Mouse (Mus musculus) stomach, embryonic 14.5 days (tissue): ENCODE data around the gene Elmo3. TPM values are rescaled to one million over a fixed set of nuclear protein-coding genes. Genes with fewer than 3 reads are reported as not detected.

Source experiments
- ATAC-seq: fragments of 200-750 bp; cut with Nextera tagmentation; 2 replicates; pipeline ENCODE4 v1.8.0; 2017; ENCODE audit warnings: low read depth, moderate TSS enrichment; ENCODE audit not compliant: insufficient number of reproducible peaks, insufficient read depth, low FRiP score
- H3K27ac ChIP-seq: fragments of 300-500 bp; sonication (generic); 2 replicates; pipeline ENCODE4 v1.5.1; 2014; ENCODE audit warnings: mild to moderate bottlenecking, low read length, moderate library complexity, mixed read lengths
- H3K27me3 ChIP-seq: fragments of 300-500 bp; sonication (generic); 2 replicates; pipeline ENCODE4 v1.6.1; 2014; ENCODE audit warnings: low read length, control low read depth, mixed read lengths; ENCODE audit not compliant: control insufficient read depth, insufficient read depth
- H3K36me3 ChIP-seq: fragments of 300-500 bp; sonication (generic); 2 replicates; pipeline ENCODE4 v1.6.1; 2014; ENCODE audit warnings: mild to moderate bottlenecking, control low read depth, low read length, moderate library complexity, mixed read lengths; ENCODE audit not compliant: control insufficient read depth, insufficient read depth
- H3K4me1 ChIP-seq: fragments of 300-500 bp; sonication (generic); 2 replicates; pipeline ENCODE4 v1.6.1; 2014; ENCODE audit warnings: low read length, control low read depth, mixed read lengths; ENCODE audit not compliant: control insufficient read depth, insufficient read depth
- H3K4me2 ChIP-seq: fragments of 300-500 bp; sonication (generic); replicated peaks from 2 replicates; pipeline ENCODE4 v1.6.1; 2014; ENCODE audit warnings: low read depth, low read length, control low read depth
- H3K4me3 ChIP-seq: fragments of 300-500 bp; sonication (generic); 2 replicates; pipeline ENCODE4 v1.5.1; 2014; ENCODE audit warnings: low read depth, low read length, control low read depth
- H3K9ac ChIP-seq: fragments of 300-500 bp; sonication (generic); replicated peaks from 2 replicates; pipeline ENCODE4 v1.6.1; 2014; ENCODE audit warnings: low read depth, mild to moderate bottlenecking, control low read depth, low read length, moderate library complexity, mixed read lengths
- H3K9me3 ChIP-seq: fragments of 300-500 bp; sonication (generic); 2 replicates; pipeline ENCODE4 v1.6.1; 2016; ENCODE audit warnings: low read depth, low read length, control low read depth; ENCODE audit not compliant: control insufficient read depth
- WGBS: fragments of 180-500 bp; shearing (Covaris S2); extraction: QIAGEN DNeasy Blood & Tissue Kit; methylation state at CpG from one replicate; pipeline ENCODE4 v1.1.7; 2014; 5-methylcytosine and 5-hydroxymethylcytosine counted together
- microRNA counts: library from miRNA; unstranded; fragments of <30 nt; microRNA quantifications from one replicate; lab custom pipeline; 2016
- microRNA-seq: library from miRNA; unstranded; fragments of <30 nt; microRNA quantifications from one replicate; pipeline ENCODE4, GENCODE M21; 2016
- polyA plus RNA-seq: library from polyadenylated mRNA; unstranded; fragments of >200 nt; fragmentation: Nextera tagmentation; extraction: Ambion mirVana; gene quantifications from 2 replicates; pipeline ENCODE4 v1.2.1, GENCODE M21; 2014

The Elmo3 gene
- polyA plus RNA-seq, 1 experiment from 2014 or later = 15.2 TPM

DNA sequence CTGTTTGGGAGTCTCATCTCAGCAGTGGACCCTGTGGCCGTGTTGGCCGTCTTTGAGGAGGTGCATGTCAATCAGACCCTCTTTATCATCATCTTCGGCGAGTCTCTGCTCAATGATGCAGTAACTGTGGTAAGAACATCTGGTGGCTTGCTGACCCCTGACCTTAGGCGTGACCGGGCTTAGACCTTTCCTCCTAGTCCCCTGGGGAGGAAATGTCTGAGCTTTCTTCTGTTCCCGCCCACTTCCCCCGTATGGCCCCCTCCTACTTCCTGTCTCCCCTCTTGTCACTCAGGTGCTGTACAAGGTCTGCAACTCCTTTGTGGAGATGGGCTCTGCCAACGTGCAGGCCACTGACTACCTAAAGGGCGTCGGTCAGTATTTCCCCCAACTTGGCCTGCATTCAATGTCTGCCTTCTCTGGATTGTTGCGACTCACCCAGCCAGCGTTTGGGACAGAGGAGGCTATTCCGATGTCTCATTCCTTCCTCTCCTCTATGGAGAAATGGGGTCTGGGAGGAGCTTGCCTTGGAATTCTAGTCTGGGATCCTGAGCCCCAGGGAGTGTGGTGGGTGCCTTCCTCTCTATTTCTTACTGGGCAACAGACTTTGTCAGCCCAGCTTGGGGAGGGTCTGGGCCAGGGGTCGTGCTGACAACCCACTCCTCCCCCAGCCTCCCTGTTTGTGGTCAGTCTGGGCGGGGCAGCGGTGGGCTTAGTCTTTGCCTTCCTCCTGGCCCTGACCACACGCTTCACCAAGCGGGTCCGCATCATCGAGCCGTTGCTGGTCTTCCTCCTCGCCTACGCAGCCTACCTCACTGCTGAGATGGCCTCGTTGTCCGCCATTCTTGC is 50.0 kb downstream of the Elmo3 start:
- H3K27ac ChIP-seq = no peak overlapping the region
- no peak overlapping the region for H3K4me3 ChIP-seq
- ATAC-seq = no peak

DNA sequence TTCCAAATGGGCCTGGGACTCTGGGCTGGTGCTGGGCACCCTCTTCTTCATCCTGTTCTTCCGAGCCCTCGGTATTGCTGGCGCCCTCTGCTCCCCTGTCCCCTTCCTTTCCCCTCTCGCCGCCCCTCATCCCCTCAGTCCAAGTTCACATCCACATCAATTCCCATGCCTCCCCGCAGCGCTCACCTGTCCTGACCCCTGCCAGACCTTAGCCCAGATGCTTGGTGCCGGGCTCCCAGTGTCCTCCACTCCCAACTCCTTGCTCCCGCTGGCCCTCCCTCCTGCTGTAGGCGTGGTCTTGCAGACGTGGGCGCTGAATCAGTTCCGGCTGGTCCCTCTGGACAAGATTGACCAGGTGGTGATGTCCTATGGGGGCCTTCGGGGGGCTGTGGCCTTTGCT is 51.3 kb downstream of the Elmo3 start:
- H3K4me3 ChIP-seq = no peak overlapping the region
- no peak overlapping the region for H3K27ac ChIP-seq
- no peaks in the 10 kb centered on the region; the same call in 1 of the 2 replicates for H3K4me1 ChIP-seq
- no peak overlapping the region for H3K4me2 ChIP-seq
- H3K27me3 ChIP-seq = no peaks in the 10 kb centered on the region
- no peak overlapping the region for H3K9ac ChIP-seq
- WGBS = 84% methylated on average over 14 of the region's 14 CpGs
- H3K36me3 ChIP-seq = no peaks in the 10 kb centered on the region
- ATAC-seq = no peak
- no peaks in the 10 kb centered on the region for H3K9me3 ChIP-seq

More for the DNA sequence above, 50.0 kb downstream of the Elmo3 start:
- H3K4me2 ChIP-seq = no peak overlapping the region
- H3K9me3 ChIP-seq = no peaks in the 10 kb centered on the region
- no peaks in the 10 kb centered on the region; the same call in 1 of the 2 replicates for H3K4me1 ChIP-seq
- H3K9ac ChIP-seq = no peak overlapping the region
- 73% methylated on average over 26 of the region's 26 CpGs for WGBS
- no peaks in the 10 kb centered on the region for H3K27me3 ChIP-seq
- H3K36me3 ChIP-seq = no peaks in the 10 kb centered on the region

DNA sequence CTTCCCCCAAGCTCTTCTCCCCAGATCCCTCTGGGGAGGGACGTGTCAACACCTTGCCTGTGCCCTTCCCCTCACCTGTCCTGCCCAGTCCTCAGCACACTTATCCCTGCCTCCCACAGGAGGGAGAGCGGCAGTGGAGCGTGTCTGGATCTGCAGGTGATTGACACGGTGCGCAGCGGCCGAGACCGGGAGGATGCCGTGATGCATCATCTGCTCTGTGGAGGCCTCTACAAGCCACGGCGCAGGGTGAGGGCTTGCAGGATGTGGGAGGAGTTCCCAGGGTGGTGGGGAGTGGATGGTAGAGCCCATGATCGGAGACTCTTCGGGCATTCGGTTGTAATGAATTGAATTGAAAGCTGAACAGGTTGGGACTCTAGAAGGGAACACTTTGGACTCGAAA is 53.8 kb downstream of the Elmo3 start:
- Histone ChIP-seq H3K4me2 (no peak overlapping the region), H3K9ac (no peak overlapping the region), H3K4me3 (no peak overlapping the region), H3K9me3 (no peaks in the 10 kb centered on the region), H3K36me3 (no peaks in the 10 kb centered on the region), H3K27me3 (no peaks in the 10 kb centered on the region), H3K4me1 (peaks cover 7% of the 10 kb centered on the region; the same call in 1 of the 2 replicates), H3K27ac (no peak overlapping the region)
- ATAC-seq = 0 out of 2 replicates have a peak, but pooled peaks have one; percentile 15
- 64% methylated on average over 15 of the region's 15 CpGs for whole genome bisulfite sequencing

DNA sequence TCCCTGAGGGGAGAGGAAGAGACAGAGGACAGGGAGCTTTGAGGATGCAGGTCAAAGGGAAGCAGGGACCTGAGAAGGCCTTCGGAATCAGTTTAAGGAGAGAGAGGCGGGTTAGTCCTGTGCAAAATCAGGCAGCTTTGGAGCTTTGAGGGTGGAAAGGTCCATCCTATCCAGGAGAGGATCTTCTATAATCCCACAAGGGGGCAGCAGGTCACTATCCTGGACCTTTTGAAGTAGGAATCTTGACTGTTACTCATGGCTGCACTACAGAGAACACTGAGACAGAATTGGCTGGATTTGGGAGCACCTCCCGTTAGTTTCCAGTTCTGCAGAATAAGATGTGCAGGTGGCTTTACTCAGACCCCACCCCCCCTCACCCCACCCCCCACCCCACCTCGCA is 54.2 kb downstream of the Elmo3 start:
- 32% methylated on average over 4 of the region's 4 CpGs for WGBS
- Histone ChIP-seq H3K9me3 (no peaks in the 10 kb centered on the region), H3K9ac (no peak overlapping the region), H3K27ac (no peak overlapping the region), H3K27me3 (no peaks in the 10 kb centered on the region), H3K4me3 (no peak overlapping the region), H3K36me3 (no peaks in the 10 kb centered on the region), H3K4me1 (peaks cover 7% of the 10 kb centered on the region; the same call in 1 of the 2 replicates), H3K4me2 (no peak overlapping the region)
- ATAC-seq = no peak

MicroRNAs encoded within 50 kb of the gene (microRNA counts, 519-probe panel; counts per million panel counts)
- 2,396 counts per million, percentile 39 among the panel's probes with 10 or more counts for microRNA mmu-miR-328 (lab: Ali Mortazavi, UCI)

Small RNA genes within 50 kb of the gene (microRNA-seq; reads per million reads assigned to microRNA genes)
- gene Gm27320 (not detected), gene Mir328 (220 reads per million, percentile 57 among the genes with 10 or more reads in this experiment)

Other genes with a start within 250 kb of the Elmo3 start
- gene Ces3b, start 221.8 kb upstream of the Elmo3 start, polyA plus RNA-seq = not detected in 2 replicates
- not detected in 2 replicates for gene Ces4a, start 173.8 kb upstream of the Elmo3 start, polyA plus RNA-seq
- 73.7 and 75.2 TPM in 2 replicates for gene Cbfb, start 134.9 kb upstream of the Elmo3 start, polyA plus RNA-seq
- gene D230025D16Rik, start 80.5 kb upstream of the Elmo3 start, polyA plus RNA-seq = 33.1 and 34.5 TPM in 2 replicates
- gene B3gnt9, start 50.4 kb upstream of the Elmo3 start, polyA plus RNA-seq = 22.7 and 29.4 TPM in 2 replicates
- 21.7 and 22.0 TPM in 2 replicates for gene Tradd, start 41.0 kb upstream of the Elmo3 start, polyA plus RNA-seq
- gene Fbxl8, start 41.0 kb upstream of the Elmo3 start, polyA plus RNA-seq = 3.0 and 3.1 TPM in 2 replicates
- not detected in 2 replicates for gene Hsf4, start 35.8 kb upstream of the Elmo3 start, polyA plus RNA-seq
- 1.9 and 2.0 TPM in 2 replicates for gene Nol3, start 29.5 kb upstream of the Elmo3 start, polyA plus RNA-seq
- gene 4931428F04Rik, start 15.7 kb upstream of the Elmo3 start, polyA plus RNA-seq = 10.3 and 10.7 TPM in 2 replicates
- gene Exoc3l, start 9.5 kb upstream of the Elmo3 start, polyA plus RNA-seq = 7.9 and 9.2 TPM in 2 replicates
- 95.0 and 95.8 TPM in 2 replicates for gene E2f4, start 7.9 kb upstream of the Elmo3 start, polyA plus RNA-seq
- 2.6 and 3.6 TPM in 2 replicates for gene Lrrc29, start 20.7 kb downstream of the Elmo3 start, polyA plus RNA-seq
- 122 and 128 TPM in 2 replicates for gene Tmem208, start 20.8 kb downstream of the Elmo3 start, polyA plus RNA-seq
- gene Fhod1, start 42.4 kb downstream of the Elmo3 start, polyA plus RNA-seq = 3.5 and 6.3 TPM in 2 replicates
- gene Slc9a5, start 43.2 kb downstream of the Elmo3 start, polyA plus RNA-seq = 3.2 and 3.7 TPM in 2 replicates
- 0.14 and 0.64 TPM in 2 replicates for gene Plekhg4, start 67.7 kb downstream of the Elmo3 start, polyA plus RNA-seq
- gene Kctd19, start 107.9 kb downstream of the Elmo3 start, polyA plus RNA-seq = not detected in 2 replicates
- gene Lrrc36, start 108.0 kb downstream of the Elmo3 start, polyA plus RNA-seq = not detected in 2 replicates
- 39.1 and 40.1 TPM in 2 replicates for gene Tppp3, start 165.9 kb downstream of the Elmo3 start, polyA plus RNA-seq
- 33.9 and 37.2 TPM in 2 replicates for gene Zdhhc1, start 191.3 kb downstream of the Elmo3 start, polyA plus RNA-seq
- gene Hsd11b2, start 213.2 kb downstream of the Elmo3 start, polyA plus RNA-seq = 2.8 and 3.2 TPM in 2 replicates